Mouse (Mus musculus): ENCODE measurements at regions not wholly inside any gene's neighbourhood (a gene's known extent, or its start where the extent isn't known, plus 50 kb on each side); places are given as distances from the start of the nearest gene placed in this dataset.
"Not testable (repeated sequence)": the region's sequence is repeated elsewhere in the genome, so short reads cannot be mapped to it uniquely, and the experiment has no call there.

DNA sequence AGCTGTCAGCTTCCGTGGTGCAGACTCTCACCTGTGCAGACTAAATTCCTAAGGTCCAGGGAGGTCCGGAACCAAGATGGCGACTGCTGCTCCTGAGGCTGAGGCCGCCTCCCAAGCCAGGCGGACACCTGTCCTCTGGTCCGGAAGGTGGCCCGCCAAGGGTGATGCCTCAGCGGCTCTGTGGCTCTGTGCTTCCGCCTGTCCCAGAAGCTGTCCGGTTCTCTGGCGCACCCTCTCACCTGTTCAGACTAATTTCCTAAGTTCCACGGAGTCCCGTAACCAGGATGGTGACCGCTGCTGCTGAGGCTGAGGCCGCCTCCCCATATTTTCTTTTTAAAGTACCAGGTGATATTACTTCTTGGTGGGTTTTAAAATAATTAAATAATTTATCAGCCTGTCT lies 65.4 kb upstream of the B3galnt2 start:
- DNase-seq (ENCODE audit: extremely low spot score), result not testable (repeated sequence)

DNA sequence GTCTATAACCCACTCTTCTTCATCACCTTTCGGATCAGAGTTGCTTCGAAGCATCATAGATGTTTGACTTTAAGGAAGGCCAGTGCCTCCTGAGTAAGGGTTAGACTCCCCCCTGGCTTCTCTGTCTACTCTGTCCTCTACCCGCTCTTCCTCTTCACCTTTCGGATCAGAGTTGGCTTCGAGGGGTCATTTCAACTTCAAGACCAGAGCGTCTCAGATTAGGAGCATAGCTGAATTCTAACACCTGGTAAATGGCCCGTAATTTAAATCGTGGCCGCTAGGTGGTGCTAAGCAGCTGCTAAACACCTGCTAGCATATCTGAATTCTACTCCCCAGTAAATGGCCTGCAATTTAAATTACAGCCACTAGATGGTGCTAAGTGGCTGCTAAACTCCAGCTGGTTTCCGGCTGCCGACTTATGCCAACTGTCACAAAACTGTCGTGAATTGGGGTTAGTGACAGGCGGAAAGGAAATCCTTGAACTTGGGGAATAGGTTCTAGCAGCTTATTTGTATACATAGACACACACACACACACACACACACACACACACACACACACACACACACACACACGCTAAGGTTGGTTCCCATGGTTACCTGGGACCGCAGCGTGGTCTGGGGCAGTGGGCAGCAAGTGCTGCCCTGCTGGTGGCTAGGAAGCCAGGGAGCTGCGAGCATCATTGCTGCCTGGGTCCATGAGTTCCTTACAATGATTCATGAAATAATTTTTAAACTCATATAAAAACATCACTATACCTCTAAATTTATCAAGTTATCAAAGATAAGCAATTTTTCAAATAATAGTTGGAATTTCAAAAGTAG lies 64.8 kb upstream of the B3galnt2 start:
- peak; percentile 96 for DNase-seq (ENCODE audit: extremely low spot score)

DNA sequence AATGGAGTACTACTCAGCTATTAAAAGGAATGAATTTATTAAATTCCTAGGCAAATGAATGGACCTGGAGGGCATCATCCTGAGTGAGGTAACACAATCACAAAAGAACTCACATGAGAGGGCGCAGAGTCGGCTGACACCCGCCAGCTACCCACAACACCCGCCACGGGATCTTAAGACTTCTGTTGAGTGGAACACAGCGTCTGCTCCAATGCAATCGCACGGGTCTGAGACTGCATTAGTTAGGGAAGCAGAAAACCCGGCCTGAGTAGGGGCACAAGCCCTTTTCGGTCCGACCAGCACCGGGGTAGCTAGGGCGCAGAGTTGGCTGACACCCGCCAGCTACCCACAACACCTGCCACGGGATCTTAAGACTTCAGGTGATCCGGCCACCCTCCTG lies 52.1 kb upstream of the B3galnt2 start:
- DNase-seq (ENCODE audit: extremely low spot score), result not testable (repeated sequence)

Data from embryo, embryonic 9.5 days (tissue).